Mouse (Mus musculus): Measurements from ENCODE around the gene Ccl28.
A peak's percentile ranks its signal among the peaks of the same experiment; 100 is the strongest.
"Not testable (repeated sequence)": the region's sequence is repeated elsewhere in the genome, so short reads cannot be mapped to it uniquely, and the experiment has no call there.

Gene Ccl28

GRCm38 (mm10) chr13:119648891-119649698 lies 25.5 kb downstream of the Ccl28 start:
- DNase-seq: no peak

- DNase-seq: no peak
These were observed 26.1 kb downstream of the Ccl28 start for GRCm38 (mm10) chr13:119649699-119650046.

GRCm38 (mm10) chr13:119654734-119655133 lies 31.1 kb downstream of the Ccl28 start:
- no peak for DNase-seq

- DNase-seq: no peak
These were observed 32.6 kb downstream of the Ccl28 start for GRCm38 (mm10) chr13:119656246-119656645.

GRCm38 (mm10) chr13:119656846-119657416 lies 33.3 kb downstream of the Ccl28 start:
- DNase-seq: no peak

- DNase-seq: peak; percentile 33 to 69
These were observed 37.8 kb downstream of the Ccl28 start for GRCm38 (mm10) chr13:119661420-119661819.

GRCm38 (mm10) chr13:119678794-119679193 lies 55.2 kb downstream of the Ccl28 start:
- DNase-seq: no peak

- DNase-seq: no peak
These were observed 56.1 kb downstream of the Ccl28 start for GRCm38 (mm10) chr13:119679721-119680120.

GRCm38 (mm10) chr13:119681161-119681560 lies 57.5 kb downstream of the Ccl28 start:
- DNase-seq: no peak

GRCm38 (mm10) chr13:119684416-119685177 lies 61.0 kb downstream of the Ccl28 start:
- no peak for DNase-seq

- no peak for DNase-seq
These were observed 66.1 kb downstream of the Ccl28 start for GRCm38 (mm10) chr13:119689709-119690038.

GRCm38 (mm10) chr13:119690039-119690728 lies 66.6 kb downstream of the Ccl28 start, which contains the start of gene Hmgcs1:
Gene Hmgcs1 (plus strand): TSS chr13:119690379.
- DNase-seq: peak; percentile 98 to 100

GRCm38 (mm10) chr13:119690876-119691620 lies 67.4 kb downstream of the Ccl28 start:
- peak; percentile 85 to 89 for DNase-seq

- not testable (repeated sequence) for DNase-seq
These were observed 68.3 kb downstream of the Ccl28 start for GRCm38 (mm10) chr13:119691958-119692357.

- DNase-seq: no peak
These were observed 72.1 kb downstream of the Ccl28 start for GRCm38 (mm10) chr13:119695676-119696075.

GRCm38 (mm10) chr13:119696496-119696895 lies 72.9 kb downstream of the Ccl28 start:
- DNase-seq: peak in 1 of 2 experiments; percentile 50

GRCm38 (mm10) chr13:119698436-119698835 lies 74.8 kb downstream of the Ccl28 start:
- DNase-seq: peak; percentile 58 to 74
